Mouse (Mus musculus) gastrocnemius, postnatal 10 days (tissue): ENCODE results near the gene Defa17. TPM values are rescaled to one million over a fixed set of nuclear protein-coding genes. Genes with fewer than 3 reads are reported as not detected.
"Not testable (repeated sequence)": the region's sequence is repeated elsewhere in the genome, so short reads cannot be mapped to it uniquely, and the experiment has no call there.

ENCODE experiments used
- DNase-seq: peaks from one replicate; pipeline ENCODE4 v3.0.0; 2021; ENCODE audit warnings: mixed read lengths
- long read RNA-seq, 2 experiments: library from polyadenylated mRNA; stranded (forward); transcript quantifications; one replicate each; pipeline ENCODE4 v2.0.0; 2021
- total RNA-seq, 2 experiments: library from RNA; stranded (reverse); gene quantifications; 2 replicates each; pipeline ENCODE4 v1.2.3; 2021

The Defa17 gene
- not detected for total RNA-seq
- long read RNA-seq, experiment 1: 0 reads
- long read RNA-seq, experiment 2: 0 reads

DNA sequence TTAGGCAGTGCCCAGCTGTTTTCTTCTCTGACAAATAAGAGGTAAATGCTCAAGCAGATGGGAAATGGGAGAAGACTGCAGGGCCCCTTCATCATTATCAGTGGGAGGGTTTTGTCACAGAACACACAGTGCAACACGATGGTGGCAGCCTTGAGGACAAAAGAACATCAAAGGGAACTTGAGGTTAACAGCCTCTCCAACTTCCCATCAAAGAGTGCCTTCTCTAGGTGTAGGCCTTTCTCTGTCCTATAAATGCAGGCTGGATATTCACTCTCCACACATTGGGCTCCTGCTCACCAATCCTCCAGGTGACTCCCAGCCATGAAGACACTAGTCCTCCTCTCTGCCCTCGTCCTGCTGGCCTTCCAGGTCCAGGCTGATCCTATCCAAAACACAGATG, at the start of gene Defa17:
Gene Defa17 (plus strand): TSS at position 301 of the 400 bp plus-strand sequence.
- not testable (repeated sequence) for DNase-seq

DNA sequence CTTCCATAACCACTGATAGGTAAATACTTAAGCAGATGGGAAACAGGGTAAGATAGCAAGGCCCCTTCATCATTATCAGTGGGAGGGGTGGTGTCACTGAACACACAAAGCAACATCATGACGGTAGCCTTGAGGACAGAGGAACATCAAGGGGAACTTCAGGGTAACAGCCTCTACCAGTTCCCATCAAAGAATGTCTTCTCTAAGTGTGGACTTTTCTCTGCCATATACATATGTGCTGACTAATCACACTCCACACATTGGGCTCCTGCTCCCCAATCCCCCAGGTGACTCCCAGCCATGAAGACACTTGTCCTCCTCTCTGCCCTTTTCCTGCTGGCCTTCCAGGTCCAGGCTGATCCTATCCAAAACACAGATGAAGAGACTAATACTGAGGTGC, 37.7 kb upstream of the Defa17 start, which contains the start of gene Defa26:
Gene Defa26 (plus strand): TSS at position 301 of the 400 bp plus-strand sequence.
- not testable (repeated sequence) for DNase-seq

DNA sequence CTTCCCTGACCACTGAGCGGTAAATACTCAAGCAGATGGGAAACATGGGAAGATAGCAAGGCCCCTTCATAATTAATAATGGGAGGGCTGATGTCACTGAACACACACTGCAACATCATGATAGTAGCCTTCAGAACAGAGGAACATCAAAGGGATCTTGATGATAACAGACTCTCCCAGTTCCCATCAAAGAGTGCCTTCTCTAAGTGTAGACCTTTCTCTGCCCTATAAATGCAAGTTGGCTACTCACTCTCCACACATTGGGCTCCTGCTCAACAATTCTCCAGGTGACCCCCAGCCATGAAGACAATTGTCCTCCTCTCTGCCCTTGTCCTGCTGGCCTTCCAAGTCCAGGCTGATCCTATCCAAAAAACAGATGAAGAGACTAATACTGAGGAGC, 9.9 kb downstream of the Defa17 start, which contains the start of gene Defa34:
Gene Defa34 (plus strand): TSS at position 301 of the 400 bp plus-strand sequence.
- DNase-seq: not testable (repeated sequence)

DNA sequence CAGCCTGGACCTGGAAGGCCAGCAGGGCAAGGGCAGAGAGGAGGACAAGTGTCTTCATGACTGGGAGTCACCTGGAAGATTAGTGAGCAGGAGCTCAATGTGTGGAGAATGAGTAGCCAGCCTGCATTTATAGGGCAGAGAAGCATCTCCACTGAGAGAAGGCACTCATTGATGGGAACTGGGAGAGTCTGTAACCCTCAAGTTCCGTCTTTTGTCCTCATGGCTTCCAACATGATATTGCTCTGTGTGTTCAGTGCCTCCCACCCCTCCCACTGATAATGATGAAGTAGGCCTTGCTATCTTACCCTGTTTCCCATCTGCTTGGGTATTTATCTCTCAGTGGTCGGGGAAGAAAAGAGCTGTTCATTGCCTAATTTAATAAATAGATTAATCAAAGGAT, 48.0 kb downstream of the Defa17 start, which contains the start of gene AY761184:
Gene AY761184 (minus strand): TSS at position 101 of the 400 bp plus-strand sequence.
- not testable (repeated sequence) for DNase-seq

Other genes starting within 250 kb of the Defa17 start
- not detected for gene Defa36, start 228.4 kb upstream of the Defa17 start, total RNA-seq
- not detected for gene Gm7849, start 199.2 kb upstream of the Defa17 start, total RNA-seq
- not detected for gene Defa20, start 146.5 kb upstream of the Defa17 start, total RNA-seq
- not detected for gene Defa32, start 126.7 kb upstream of the Defa17 start, total RNA-seq
- not detected for gene Defa37, start 90.4 kb upstream of the Defa17 start, total RNA-seq
- gene Defa28, start 72.8 kb upstream of the Defa17 start, total RNA-seq: not detected
- not detected for gene Gm7861, start 61.3 kb upstream of the Defa17 start, total RNA-seq
- not detected for gene Defa26, start 37.6 kb upstream of the Defa17 start, total RNA-seq
- not detected for gene Defa34, start 10.0 kb downstream of the Defa17 start, total RNA-seq
- not detected for gene AY761184, start 47.9 kb downstream of the Defa17 start, total RNA-seq
- not detected for gene Defa24, start 78.7 kb downstream of the Defa17 start, total RNA-seq
- not detected for gene Defb50, start 167.8 kb downstream of the Defa17 start, total RNA-seq
- not detected for gene Defb2, start 184.1 kb downstream of the Defa17 start, total RNA-seq
- not detected for gene Defb10, start 203.1 kb downstream of the Defa17 start, total RNA-seq
- not detected for gene Defb9, start 229.6 kb downstream of the Defa17 start, total RNA-seq